Mouse (Mus musculus) adrenal gland, adult 18-20 months (tissue): ENCODE measurements at regions not wholly inside any gene's neighbourhood (a gene's known extent, or its start where the extent isn't known, plus 50 kb on each side); places are given as distances from the start of the nearest gene placed in this dataset.
"Not testable (repeated sequence)": the region's sequence is repeated elsewhere in the genome, so short reads cannot be mapped to it uniquely, and the experiment has no call there.

ENCODE experiments used
- DNase-seq, 2 experiments: peaks; one replicate each; pipeline ENCODE4 v3.0.0; 2021 to 2022; ENCODE audit warnings: low spot score in 2 of 2

GRCm38 (mm10) chr1:177382596-177383190, 59.5 kb upstream of the Zbtb18 start:
- no peak for DNase-seq

- DNase-seq = no peak
These were observed 60.0 kb upstream of the Zbtb18 start for GRCm38 (mm10) chr1:177382147-177382546.

GRCm38 (mm10) chr1:177378112-177378511, 64.0 kb upstream of the Zbtb18 start:
- no peak for DNase-seq

- DNase-seq = no peak
These were observed 68.8 kb upstream of the Zbtb18 start for GRCm38 (mm10) chr1:177373226-177373825.

- DNase-seq = no peak
These were observed 70.1 kb upstream of the Zbtb18 start for GRCm38 (mm10) chr1:177372066-177372465.

GRCm38 (mm10) chr1:177367864-177368610, 74.1 kb upstream of the Zbtb18 start:
- no peak for DNase-seq

GRCm38 (mm10) chr1:177366914-177367313, 75.2 kb upstream of the Zbtb18 start:
- no peak for DNase-seq

GRCm38 (mm10) chr1:177366475-177366874, 75.7 kb upstream of the Zbtb18 start:
- no peak for DNase-seq

GRCm38 (mm10) chr1:177364355-177364754, 77.8 kb upstream of the Zbtb18 start:
- no peak for DNase-seq

- no peak for DNase-seq
These were observed 79.8 kb upstream of the Zbtb18 start for GRCm38 (mm10) chr1:177362398-177362797.

- DNase-seq = no peak
These were observed 90.5 kb upstream of the Akt3 start for GRCm38 (mm10) chr1:177348400-177349092.

GRCm38 (mm10) chr1:177347208-177347607, 89.2 kb upstream of the Akt3 start:
- DNase-seq = no peak

- DNase-seq = no peak
These were observed 88.5 kb upstream of the Akt3 start for GRCm38 (mm10) chr1:177346540-177346939.

- no peak for DNase-seq
These were observed 87.5 kb upstream of the Akt3 start for GRCm38 (mm10) chr1:177345540-177345939.

- DNase-seq = no peak
These were observed 85.9 kb upstream of the Akt3 start for GRCm38 (mm10) chr1:177343949-177344348.

- no peak for DNase-seq
These were observed 85.1 kb upstream of the Akt3 start for GRCm38 (mm10) chr1:177343121-177343520.

- no peak for DNase-seq
These were observed 82.2 kb upstream of the Akt3 start for GRCm38 (mm10) chr1:177340232-177340631.

GRCm38 (mm10) chr1:177339207-177339787, 81.3 kb upstream of the Akt3 start:
- DNase-seq = not testable (repeated sequence)

GRCm38 (mm10) chr1:177338466-177339206, 80.6 kb upstream of the Akt3 start:
- DNase-seq = peak; percentile 52 to 53

GRCm38 (mm10) chr1:177337756-177338155, 79.8 kb upstream of the Akt3 start:
- DNase-seq = no peak

GRCm38 (mm10) chr1:177337141-177337540, 79.1 kb upstream of the Akt3 start:
- no peak for DNase-seq
